Mouse (Mus musculus) T-cell, adult 2 months (primary cell): ENCODE measurements around the gene Fgd4.
"Not testable (repeated sequence)": the region's sequence is repeated elsewhere in the genome, so short reads cannot be mapped to it uniquely, and the experiment has no call there.

Experiments used
- DNase-seq: peaks from one replicate; pipeline ENCODE4 v3.0.0; 2022; ENCODE audit warnings: low spot score

Gene Fgd4

DNA sequence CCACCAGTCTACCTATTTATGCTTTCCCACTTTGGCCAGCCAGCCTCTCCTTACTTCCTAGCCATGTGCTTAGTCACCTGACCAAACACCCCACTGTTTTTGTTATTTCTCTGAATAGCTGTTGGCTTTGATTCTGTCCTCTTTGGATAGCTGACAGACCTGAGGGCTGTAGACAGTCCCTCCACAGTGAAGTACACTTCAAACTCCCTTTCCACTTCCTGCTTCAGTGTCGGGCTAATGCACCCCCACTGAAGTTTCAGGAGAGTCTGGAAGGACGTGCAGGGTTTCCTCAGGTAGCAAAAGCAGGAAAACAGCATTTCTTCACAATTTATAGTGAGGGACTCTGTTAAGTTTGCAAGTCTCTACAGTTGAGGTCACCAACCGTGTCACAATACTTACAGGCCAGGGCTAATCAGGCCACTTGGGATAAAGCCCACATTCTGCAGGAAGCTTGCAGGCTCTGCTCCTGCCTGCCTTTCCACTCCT, 57.4 kb downstream of the Fgd4 start:
- DNase-seq, result no peak

DNA sequence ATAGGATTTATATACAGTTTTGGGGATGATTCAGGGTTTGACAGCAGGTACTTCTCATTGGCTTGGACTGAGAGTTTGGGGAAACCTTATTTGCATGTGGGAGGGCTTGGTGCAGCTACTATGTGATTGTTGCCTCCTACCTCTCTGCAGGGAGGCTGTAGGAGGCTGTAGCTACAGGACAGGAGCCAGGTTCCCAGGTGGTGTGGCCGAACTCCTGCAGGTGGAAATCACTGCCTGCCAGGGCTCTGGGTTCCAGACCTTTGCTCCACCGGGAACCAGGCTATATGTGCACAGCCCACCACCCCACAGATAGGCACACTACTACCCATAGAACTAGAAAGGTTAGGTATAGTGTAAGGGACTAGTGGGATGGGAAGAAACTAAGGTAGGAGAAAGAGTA, 61.0 kb downstream of the Fgd4 start:
- DNase-seq, result not testable (repeated sequence)

DNA sequence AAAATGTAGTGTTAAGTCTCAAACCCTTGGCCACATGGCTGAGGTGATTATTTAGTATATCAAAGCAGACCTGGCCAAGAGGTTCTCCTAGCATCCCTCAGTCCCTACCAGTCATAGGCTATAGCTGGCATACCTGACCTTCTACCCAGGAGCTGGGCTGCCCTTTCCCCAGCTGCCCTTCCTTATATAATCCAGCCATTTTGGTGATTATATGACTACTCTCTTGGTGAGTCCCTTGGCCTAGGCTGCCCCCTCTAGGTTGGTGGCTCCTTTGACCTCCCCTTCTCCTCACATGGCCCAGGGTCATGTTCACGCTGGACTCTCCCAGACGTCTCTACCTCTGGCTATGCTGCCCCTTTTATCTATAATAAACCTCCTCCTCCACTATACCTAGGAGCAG, 65.1 kb downstream of the Fgd4 start:
- DNase-seq, result no peak

DNA sequence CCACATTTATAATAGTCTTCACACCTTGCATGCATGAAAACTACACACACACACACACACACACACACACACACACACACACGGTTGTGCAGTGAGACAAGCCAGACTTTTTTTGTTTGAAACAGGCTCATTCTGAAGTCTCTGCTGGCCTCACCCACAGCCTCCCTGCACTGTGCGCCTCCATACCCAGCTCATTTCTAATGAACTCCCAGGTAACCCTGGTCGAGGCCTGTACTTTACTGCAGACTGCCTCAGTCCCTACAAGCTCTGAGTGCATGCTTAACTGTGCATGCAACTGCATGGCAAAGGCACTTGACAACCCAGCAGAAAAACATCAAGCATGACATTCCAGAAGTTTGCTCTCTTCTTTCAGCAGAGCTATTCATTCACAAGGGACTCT, 72.3 kb downstream of the Fgd4 start:
- no peak for DNase-seq

DNA sequence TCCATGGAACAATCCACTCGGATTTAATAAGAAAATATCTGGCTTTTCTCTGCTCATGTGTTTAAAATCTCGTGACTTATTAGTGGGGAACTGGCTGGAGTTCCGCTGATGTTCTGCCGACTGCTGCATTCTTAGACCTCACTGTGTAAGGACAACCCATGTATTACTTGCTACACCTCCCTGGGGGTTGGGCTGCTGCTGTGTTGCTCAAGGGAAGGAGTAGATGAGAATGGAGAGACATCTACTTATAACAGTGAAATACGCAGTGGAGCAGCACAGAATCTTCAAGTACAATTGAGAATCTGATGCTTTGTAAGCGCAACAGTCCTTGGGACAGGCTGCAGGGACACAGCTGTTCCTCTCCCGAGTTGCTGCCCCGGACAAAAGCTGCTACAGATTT, 73.1 kb downstream of the Fgd4 start:
- DNase-seq, result no peak

DNA sequence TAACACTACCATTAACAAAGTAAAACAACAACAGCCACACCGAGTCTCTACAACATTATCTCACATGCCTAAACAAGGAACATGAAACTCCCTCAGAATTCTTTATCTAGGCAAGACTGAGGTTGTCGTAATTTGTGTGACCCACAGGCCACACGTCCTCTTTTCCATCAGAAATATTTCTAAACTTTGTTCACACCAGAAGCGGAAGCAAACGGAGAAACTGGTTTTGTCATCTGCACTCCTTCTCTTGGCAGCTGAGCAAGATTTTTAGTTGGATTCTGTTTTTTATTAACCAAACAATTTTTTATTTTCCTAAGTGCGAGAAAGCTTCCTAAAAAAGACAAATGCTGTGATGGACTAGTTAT, 73.6 kb downstream of the Fgd4 start:
- DNase-seq, result no peak

DNA sequence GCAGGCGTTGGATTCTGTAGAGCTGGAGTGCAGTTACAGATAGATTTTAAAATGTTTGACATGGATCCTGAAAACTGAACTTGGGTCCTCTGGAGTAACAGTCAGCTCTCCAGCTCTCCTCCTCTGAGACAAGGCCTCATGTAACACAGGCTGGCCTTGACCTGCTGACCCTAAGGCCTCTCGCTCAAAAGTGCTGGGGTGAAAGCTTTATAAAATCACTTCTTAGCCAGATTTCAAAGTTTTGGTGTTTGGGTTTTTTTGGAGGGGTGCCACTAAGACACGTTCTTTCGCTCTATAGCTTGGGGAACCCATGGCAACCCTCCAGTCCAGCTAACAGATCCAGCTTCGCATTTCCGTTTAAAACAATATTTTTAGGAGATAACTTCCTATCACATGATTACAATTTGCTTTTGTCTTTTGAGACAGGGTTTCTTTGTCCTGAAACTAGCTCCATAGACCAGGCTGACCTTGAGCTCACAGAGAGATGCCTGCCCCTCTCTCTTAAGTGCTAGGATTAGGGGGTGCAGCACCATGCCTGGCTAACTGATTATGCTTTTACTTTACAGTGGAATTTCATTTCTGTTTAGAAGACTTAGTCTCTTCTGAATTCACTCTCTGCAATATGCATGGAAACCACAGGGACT, 74.1 kb downstream of the Fgd4 start:
- no peak for DNase-seq

DNA sequence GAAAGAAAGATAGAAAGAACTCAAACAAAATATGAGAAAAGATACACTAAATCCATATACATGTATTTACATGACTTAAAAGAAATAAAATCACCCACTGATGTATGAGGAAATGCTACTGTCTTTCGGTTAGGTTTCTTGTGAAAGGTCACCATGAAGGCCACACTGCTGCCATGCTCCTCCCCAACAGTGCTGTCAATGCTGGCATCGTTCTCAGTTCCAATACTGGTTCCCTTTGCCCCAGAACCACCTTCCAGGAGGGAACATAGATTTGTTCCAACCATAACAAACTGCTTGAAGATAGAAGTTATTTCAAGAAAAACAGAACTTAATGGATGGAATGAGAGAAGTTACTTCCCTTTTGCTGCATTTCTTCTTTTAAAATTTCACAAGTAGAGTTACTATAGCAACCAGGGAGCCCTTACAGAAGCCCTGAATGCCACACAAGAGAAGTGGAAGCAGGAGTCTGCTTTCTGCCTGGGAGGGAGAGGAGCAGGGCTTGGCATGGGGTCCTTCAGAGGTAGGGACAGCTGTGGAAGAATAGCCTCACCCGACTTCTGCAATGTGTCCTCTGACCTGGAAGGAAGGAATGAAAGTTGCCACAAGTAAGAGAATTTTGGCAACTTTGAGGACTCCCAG, 75.0 kb downstream of the Fgd4 start:
- no peak for DNase-seq

DNA sequence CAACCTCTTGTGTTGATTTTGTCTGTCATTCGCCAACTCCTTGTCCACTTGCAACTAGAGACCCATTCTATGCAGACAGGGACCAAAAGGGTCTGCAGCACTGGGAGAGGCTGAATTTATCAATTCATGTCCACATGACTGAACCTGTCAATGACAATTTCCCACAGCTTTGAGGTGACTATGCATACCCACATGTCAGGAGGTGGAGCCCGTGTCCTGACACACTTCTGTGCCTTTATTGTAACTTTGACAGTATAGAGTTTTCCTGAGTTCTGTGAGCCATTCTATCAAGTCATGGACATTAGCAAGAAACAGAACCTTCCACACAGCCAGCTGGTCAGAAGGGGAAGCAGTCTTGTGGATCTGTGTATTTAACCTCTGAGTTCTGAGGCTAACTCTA, 76.7 kb downstream of the Fgd4 start:
- no peak for DNase-seq

DNA sequence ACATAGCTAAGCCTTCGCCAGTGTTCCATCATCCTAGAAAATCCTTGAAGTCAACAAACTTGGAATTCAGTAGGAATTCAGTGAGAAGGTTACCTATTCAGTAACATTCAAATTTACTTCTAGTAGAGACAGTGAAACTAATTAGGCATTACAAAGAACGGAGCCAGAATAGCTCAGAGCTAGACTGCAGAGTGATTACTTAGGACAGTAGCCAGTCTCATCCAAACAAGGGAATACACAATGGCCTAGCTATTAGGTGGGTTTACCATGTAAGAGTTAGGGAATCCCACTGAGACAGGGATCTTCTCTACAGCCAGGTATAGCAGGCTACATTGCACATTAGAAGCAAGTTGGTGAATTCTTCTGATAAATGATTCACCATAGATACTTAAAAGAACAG, 77.5 kb downstream of the Fgd4 start:
- DNase-seq, result not testable (repeated sequence)

DNA sequence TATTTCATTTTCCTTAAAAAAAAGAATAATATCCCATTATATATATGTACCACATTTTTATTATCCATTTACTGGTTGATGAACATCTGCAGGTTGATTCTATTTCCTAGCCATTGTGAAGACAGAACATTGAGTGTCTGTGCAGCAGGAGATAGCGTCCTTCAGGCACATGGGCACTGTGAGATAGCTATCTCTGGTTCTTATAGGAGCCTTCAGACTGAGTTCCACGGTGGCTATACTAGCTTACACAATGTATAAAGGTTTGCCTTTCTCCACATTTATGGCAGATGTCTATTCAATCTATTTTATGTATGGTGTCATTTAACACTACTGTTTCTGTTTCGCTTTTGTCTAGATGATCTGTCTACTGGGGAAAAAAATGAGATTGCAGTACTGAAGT, 98.9 kb downstream of the Fgd4 start:
- no peak for DNase-seq

DNA sequence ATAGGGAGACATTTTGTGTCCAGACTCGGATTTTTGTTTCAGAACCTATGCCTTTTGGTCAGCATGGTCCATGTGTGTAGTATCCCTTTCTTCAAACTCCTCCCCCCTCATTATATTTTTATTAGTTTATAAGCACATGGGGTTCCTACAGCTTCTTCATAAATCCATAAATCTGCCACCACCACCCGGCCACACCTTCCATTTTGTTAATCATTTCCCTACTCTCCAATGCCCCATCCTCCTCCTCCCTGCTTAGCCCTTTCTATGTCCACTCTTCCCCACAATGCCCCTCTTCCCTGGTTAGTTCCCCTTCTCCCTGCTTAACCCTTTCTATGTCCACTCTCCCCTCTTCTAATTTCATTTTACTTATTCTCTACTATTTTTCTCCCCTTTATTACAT, 99.4 kb downstream of the Fgd4 start:
- no peak for DNase-seq

DNA sequence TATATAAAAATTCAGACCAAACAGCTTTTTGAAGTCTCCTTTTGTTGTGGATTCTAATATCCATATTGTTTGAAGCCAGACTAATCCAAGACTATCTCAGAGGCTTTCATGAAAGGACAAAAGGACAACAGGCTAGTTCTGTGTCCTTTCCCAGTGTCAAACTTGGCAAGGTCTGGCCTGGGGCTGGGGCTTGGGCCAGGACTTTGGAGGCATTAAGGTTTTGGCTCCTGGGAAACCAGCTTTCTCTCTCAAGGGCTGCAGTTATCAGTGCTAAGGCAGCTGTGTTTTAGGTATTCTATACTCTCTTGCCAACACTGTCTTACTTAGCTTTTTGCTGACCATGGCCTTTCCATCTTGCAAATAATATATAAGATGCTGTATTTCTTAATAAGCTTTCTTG, 101.6 kb downstream of the Fgd4 start:
- no peak for DNase-seq

DNA sequence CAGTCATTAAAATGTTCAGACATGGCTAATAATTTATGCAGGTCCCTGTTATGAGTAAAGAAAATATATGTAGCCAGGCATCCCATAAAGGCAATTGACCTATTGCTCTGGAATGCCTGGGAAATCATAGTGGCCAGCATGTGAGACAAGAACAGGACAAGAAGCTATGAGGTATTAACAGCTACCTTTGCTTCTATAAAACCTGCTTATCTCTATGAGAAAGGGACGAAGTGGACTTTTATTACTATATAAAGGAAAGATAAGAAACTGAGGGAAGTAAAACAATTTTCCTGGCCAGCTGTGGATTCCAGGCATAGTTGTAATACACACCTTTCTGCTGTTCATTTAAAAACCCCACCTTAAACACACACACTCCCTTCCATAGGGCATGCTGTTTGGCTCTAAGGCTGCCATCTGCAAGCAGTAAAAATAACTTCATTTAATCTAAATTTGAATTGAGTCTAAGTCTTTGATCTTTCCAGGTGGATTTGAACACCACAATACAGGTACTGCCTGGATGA, 114.8 kb downstream of the Fgd4 start:
- no peak for DNase-seq

DNA sequence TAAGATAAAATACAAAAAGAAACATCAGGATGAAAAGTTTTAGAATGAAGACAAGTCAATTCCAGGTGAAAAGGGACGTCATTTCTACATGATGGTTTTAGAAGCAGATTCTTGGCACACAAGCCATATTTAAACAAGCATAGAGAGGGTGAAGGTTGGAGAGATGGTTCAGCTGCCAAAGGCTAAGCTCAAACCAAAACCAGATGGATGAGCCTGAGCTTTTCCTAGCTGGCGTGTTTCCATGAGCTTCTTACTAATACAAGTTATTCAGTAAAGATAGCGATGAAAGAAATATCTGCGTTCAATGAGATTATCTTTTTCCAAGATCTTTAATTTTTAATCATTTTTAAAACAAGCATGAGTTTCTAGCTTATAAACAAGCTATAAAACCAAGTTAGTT, 115.7 kb downstream of the Fgd4 start:
- no peak for DNase-seq

DNA sequence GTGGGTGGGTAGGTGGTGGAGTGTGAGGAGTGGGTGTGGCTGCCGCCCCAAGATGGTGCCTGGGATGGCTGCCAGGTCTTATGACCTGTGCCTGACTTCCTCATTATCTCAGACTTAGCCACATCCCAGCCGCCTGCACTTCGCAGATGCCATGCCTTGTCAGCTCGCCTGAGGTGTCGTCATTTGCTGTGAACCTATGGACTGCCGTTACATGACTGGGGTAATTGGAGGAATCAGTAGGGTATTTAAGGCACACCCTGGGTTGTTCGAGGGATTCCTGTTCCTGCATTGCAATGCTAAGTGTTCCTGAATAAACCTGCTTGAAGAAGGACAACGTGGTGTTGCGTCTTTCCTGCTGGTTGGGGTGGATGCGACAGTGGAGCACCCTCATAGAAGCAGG, 126.9 kb downstream of the Fgd4 start:
- DNase-seq, result not testable (repeated sequence)

DNA sequence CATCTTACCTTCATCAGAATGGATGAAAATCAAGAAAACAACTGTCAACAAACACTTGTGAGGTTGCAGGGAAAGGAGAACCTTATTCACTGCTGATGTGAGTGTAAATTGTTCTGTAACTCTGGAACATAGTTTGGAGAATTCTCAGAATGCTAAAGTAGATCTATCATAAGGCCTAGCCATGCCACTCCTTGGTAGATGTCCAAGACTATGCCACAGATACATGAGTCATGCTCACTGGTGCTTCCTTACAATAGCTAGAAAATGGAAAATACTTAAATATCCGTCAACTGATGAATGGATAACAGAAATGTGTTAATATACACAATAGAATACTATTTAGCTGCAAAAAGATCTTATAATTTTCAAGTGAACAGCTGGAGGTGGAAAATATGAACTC, 150.3 kb downstream of the Fgd4 start:
- DNase-seq, result no peak

DNA sequence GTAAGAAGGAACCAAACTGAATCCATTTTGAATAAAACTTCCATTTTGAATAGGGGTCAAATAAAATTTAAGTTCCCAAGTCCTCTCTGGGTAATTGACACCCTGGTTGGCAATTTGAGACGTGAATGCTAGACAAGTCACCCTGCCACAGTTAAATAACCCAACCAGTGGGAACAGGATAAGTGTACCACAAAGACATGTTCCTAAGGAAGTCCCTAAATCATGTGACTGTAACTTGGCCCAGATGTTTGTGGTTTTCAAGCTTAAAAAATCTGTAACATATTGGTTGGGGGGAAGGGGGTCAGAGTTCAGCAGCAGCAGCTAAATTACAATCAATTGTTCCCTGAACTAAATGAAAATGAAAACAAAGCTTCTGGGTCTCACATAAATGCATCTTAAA, 161.9 kb downstream of the Fgd4 start:
- no peak for DNase-seq

DNA sequence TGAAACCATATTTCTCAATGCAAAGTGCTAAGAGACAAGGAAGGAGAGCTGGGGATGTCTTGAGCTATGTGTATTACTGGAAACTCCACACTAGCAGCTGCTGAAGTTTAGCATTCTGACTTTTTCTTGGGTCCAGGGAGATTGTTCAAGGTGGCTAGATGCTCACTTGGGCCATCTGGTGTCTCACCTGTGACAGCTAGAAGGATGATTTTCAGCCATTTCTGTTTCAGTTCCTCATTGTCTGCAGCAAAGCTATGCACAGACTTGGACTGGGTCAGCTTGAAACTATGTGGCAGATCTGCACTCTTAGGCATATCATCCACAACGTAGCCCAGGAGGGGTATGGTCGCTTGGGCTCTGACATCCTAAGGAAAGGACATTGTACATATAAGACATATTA, 177.9 kb downstream of the Fgd4 start:
- DNase-seq, result no peak

DNA sequence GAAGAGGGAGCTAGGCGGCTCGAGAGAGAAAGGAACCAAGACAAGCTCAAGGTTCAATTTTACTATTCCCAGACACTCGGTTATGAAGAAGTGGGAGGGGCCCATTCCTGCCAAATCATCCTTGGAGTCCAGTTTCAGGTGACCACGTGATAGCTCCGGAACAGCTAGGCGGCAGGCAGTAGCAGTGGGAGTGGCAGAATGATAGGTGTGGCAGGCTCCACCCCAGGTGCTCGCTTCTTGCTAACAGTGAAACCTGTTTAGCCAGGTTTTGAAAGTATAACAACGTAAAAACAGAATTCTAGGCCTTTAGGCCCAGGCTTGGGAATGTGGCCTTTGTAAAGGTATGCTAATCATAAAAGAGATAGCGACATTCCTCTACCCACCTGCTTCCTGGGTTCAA, 233.1 kb downstream of the Fgd4 start:
- not testable (repeated sequence) for DNase-seq
